Mouse (Mus musculus) lung, postnatal 14 days (tissue): Measurements from ENCODE around the gene Ccnl2.
A peak's percentile ranks its signal among the peaks of the same experiment; 100 is the strongest.
"Not testable (repeated sequence)": the region's sequence is repeated elsewhere in the genome, so short reads cannot be mapped to it uniquely, and the experiment has no call there.

Source experiments
- DNase-seq: peaks from one replicate; pipeline ENCODE4 v3.0.0; 2021

Gene Ccnl2

GRCm38 (mm10) chr4:155811929-155812664 is at the start of gene Ccnl2:
Ccnl2 (plus strand) TSS chr4:155812489.
- DNase-seq: peak; percentile 93

GRCm38 (mm10) chr4:155769496-155769879 is 42.8 kb upstream of the Ccnl2 start:
- DNase-seq: no peak

- peak; percentile 94 for DNase-seq
Measured at GRCm38 (mm10) chr4:155769880-155770512, 42.3 kb upstream of the Ccnl2 start.

GRCm38 (mm10) chr4:155770626-155771025 is 41.7 kb upstream of the Ccnl2 start:
- no peak for DNase-seq

GRCm38 (mm10) chr4:155771706-155772105 is 40.6 kb upstream of the Ccnl2 start:
- no peak for DNase-seq

GRCm38 (mm10) chr4:155772786-155773185 is 39.5 kb upstream of the Ccnl2 start:
- DNase-seq: no peak

GRCm38 (mm10) chr4:155773335-155774078 is 38.8 kb upstream of the Ccnl2 start:
- no peak for DNase-seq

- peak; percentile 89 for DNase-seq
Measured at GRCm38 (mm10) chr4:155774280-155774754, 38.0 kb upstream of the Ccnl2 start, which contains the start of gene Vwa1. Vwa1 (minus strand) TSS chr4:155774698.

GRCm38 (mm10) chr4:155774971-155775740 is 37.1 kb upstream of the Ccnl2 start:
- DNase-seq: peak; percentile 60

GRCm38 (mm10) chr4:155775855-155776254 is 36.4 kb upstream of the Ccnl2 start:
- no peak for DNase-seq

GRCm38 (mm10) chr4:155776704-155777335 is 35.5 kb upstream of the Ccnl2 start:
- DNase-seq: no peak

- DNase-seq: no peak
Measured at GRCm38 (mm10) chr4:155777816-155778215, 34.5 kb upstream of the Ccnl2 start.

GRCm38 (mm10) chr4:155779498-155779897 is 32.8 kb upstream of the Ccnl2 start:
- no peak for DNase-seq

- DNase-seq: no peak
Measured at GRCm38 (mm10) chr4:155780895-155781294, 31.4 kb upstream of the Ccnl2 start.

- no peak for DNase-seq
Measured at GRCm38 (mm10) chr4:155783486-155784080, 28.7 kb upstream of the Ccnl2 start.

GRCm38 (mm10) chr4:155784081-155784701 is 28.1 kb upstream of the Ccnl2 start:
- peak; percentile 80 for DNase-seq

- no peak for DNase-seq
Measured at GRCm38 (mm10) chr4:155785246-155785645, 27.0 kb upstream of the Ccnl2 start.

GRCm38 (mm10) chr4:155785819-155786218 is 26.5 kb upstream of the Ccnl2 start, which contains the start of gene Tmem88b:
Tmem88b (minus strand) TSS chr4:155785874.
- DNase-seq: no peak

- DNase-seq: no peak
Measured at GRCm38 (mm10) chr4:155788300-155788699, 24.0 kb upstream of the Ccnl2 start.

GRCm38 (mm10) chr4:155788833-155789232 is 23.5 kb upstream of the Ccnl2 start:
- not testable (repeated sequence) for DNase-seq

GRCm38 (mm10) chr4:155790021-155790489 is 22.2 kb upstream of the Ccnl2 start, which contains the start of gene Ankrd65:
Ankrd65 (plus strand) TSS chr4:155790439.
- DNase-seq: no peak
